Mouse (Mus musculus): ENCODE measurements at regions not wholly inside any gene's neighbourhood (a gene's known extent, or its start where the extent isn't known, plus 50 kb on each side); places are given as distances from the start of the nearest gene placed in this dataset.

- DNase-seq (ENCODE audit: low read depth, low spot score) = no peak
These were observed 525.6 kb upstream of the 4930452B06Rik start for GRCm38 (mm10) chr14:9191664-9192063.

- DNase-seq (ENCODE audit: low read depth, low spot score) = peak; percentile 59
These were observed 495.3 kb upstream of the 4930452B06Rik start for GRCm38 (mm10) chr14:9161336-9161735.

GRCm38 (mm10) chr14:9157941-9158340 lies 491.9 kb upstream of the 4930452B06Rik start:
- no peak for DNase-seq (ENCODE audit: low read depth, low spot score)

- DNase-seq (ENCODE audit: low read depth, low spot score) = peak; percentile 8
These were observed 484.8 kb upstream of the 4930452B06Rik start for GRCm38 (mm10) chr14:9150841-9151240.

- no peak for DNase-seq (ENCODE audit: low read depth, low spot score)
These were observed 480.7 kb upstream of the 4930452B06Rik start for GRCm38 (mm10) chr14:9146595-9147219.

GRCm38 (mm10) chr14:9105708-9106107 lies 439.7 kb upstream of the 4930452B06Rik start:
- no peak for DNase-seq (ENCODE audit: low read depth, low spot score)

GRCm38 (mm10) chr14:9089625-9090326 lies 423.7 kb upstream of the 4930452B06Rik start:
- DNase-seq (ENCODE audit: low read depth, low spot score) = peak; percentile 46

GRCm38 (mm10) chr14:9087103-9087502 lies 421.1 kb upstream of the 4930452B06Rik start:
- no peak for DNase-seq (ENCODE audit: low read depth, low spot score)

- DNase-seq (ENCODE audit: low read depth, low spot score) = peak; percentile 20
These were observed 413.6 kb upstream of the 4930452B06Rik start for GRCm38 (mm10) chr14:9079632-9080031.

GRCm38 (mm10) chr14:9079014-9079413 lies 413.0 kb upstream of the 4930452B06Rik start:
- DNase-seq (ENCODE audit: low read depth, low spot score) = peak; percentile 37

GRCm38 (mm10) chr14:9071176-9071575 lies 405.1 kb upstream of the 4930452B06Rik start:
- DNase-seq (ENCODE audit: low read depth, low spot score) = peak; percentile 70

- no peak for DNase-seq (ENCODE audit: low read depth, low spot score)
These were observed 394.0 kb upstream of the 4930452B06Rik start for GRCm38 (mm10) chr14:9060058-9060457.

- DNase-seq (ENCODE audit: low read depth, low spot score) = peak; percentile 30
These were observed 362.8 kb upstream of the 4930452B06Rik start for GRCm38 (mm10) chr14:9028811-9029210.

- DNase-seq (ENCODE audit: low read depth, low spot score) = no peak
These were observed 349.8 kb upstream of the 4930452B06Rik start for GRCm38 (mm10) chr14:9015826-9016225.

GRCm38 (mm10) chr14:9003034-9003433 lies 337.0 kb upstream of the 4930452B06Rik start:
- no peak for DNase-seq (ENCODE audit: low read depth, low spot score)

- DNase-seq (ENCODE audit: low read depth, low spot score) = peak; percentile 6
These were observed 334.5 kb upstream of the 4930452B06Rik start for GRCm38 (mm10) chr14:9000408-9001092.

GRCm38 (mm10) chr14:8999815-9000214 lies 333.8 kb upstream of the 4930452B06Rik start:
- no peak for DNase-seq (ENCODE audit: low read depth, low spot score)

- DNase-seq (ENCODE audit: low read depth, low spot score) = no peak
These were observed 327.4 kb upstream of the 4930452B06Rik start for GRCm38 (mm10) chr14:8993421-8993820.

GRCm38 (mm10) chr14:8985086-8985793 lies 319.2 kb upstream of the 4930452B06Rik start:
- no peak for DNase-seq (ENCODE audit: low read depth, low spot score)

GRCm38 (mm10) chr14:8961554-8961953 lies 295.5 kb upstream of the 4930452B06Rik start:
- DNase-seq (ENCODE audit: low read depth, low spot score) = peak; percentile 4

GRCm38 (mm10) chr14:8952853-8953397 lies 286.9 kb upstream of the 4930452B06Rik start:
- DNase-seq (ENCODE audit: low read depth, low spot score) = no peak

- peak; percentile 11 for DNase-seq (ENCODE audit: low read depth, low spot score)
These were observed 282.7 kb upstream of the 4930452B06Rik start for GRCm38 (mm10) chr14:8948751-8949150.

Measured in brain, adult 2 months (tissue).